Mouse (Mus musculus) natural killer cell, adult 2 months (primary cell): ENCODE results near the gene Raly.
A peak's percentile ranks its signal among the peaks of the same experiment; 100 is the strongest.

Experiments used
- DNase-seq, 2 experiments: peaks; one replicate each; pipeline ENCODE4 v3.0.0; 2022; ENCODE audit warnings: low spot score in 2 of 2

Raly gene

GRCm38 (mm10) chr2:154782856-154783650 lies 7.8 kb upstream of the Raly start:
- no peak for DNase-seq

- DNase-seq = no peak
These were observed 5.6 kb upstream of the Raly start for GRCm38 (mm10) chr2:154785284-154785683.

DNA sequence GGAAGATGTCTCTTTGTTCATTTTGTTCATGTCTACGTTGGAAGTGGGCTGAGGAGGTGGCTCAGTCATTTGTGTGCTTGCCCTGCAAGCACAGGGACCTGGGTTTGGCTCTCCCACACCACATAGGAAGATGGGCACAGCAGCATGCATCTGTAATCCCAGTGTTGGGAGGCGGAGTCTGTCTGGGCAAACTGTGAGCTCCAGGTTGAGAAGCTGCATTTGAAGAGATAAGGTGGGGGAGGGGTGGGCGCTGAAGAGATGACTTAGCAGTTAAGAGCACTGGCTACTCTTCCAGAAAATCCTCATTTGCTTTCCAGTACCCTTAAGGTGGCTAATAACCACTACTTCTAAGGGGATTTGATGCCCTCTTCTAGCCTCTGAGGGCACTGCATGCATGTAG lies 4.7 kb upstream of the Raly start:
- DNase-seq = no peak

- no peak for DNase-seq
These were observed 4.1 kb upstream of the Raly start for GRCm38 (mm10) chr2:154786776-154787175.

DNA sequence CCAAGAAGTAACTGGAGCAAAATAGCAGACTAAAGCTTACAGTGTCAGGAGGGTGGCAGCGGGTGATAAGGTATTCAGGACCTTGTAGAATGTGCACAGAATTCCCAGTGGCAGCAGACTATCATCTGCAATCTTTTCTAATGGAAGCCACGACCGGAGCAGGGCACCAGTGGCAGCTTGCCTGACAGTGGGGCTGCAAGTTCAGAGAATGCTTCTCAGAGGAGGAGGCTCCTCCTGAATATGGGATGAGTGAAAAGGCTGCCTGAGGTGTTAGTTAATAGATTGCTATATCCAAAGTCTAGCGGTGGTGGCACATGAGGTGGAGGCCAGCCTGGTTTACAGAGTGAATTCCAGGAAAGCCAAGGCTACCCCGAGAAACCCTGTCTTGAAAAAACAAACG lies 1.5 kb upstream of the Raly start:
- DNase-seq = no peak

DNA sequence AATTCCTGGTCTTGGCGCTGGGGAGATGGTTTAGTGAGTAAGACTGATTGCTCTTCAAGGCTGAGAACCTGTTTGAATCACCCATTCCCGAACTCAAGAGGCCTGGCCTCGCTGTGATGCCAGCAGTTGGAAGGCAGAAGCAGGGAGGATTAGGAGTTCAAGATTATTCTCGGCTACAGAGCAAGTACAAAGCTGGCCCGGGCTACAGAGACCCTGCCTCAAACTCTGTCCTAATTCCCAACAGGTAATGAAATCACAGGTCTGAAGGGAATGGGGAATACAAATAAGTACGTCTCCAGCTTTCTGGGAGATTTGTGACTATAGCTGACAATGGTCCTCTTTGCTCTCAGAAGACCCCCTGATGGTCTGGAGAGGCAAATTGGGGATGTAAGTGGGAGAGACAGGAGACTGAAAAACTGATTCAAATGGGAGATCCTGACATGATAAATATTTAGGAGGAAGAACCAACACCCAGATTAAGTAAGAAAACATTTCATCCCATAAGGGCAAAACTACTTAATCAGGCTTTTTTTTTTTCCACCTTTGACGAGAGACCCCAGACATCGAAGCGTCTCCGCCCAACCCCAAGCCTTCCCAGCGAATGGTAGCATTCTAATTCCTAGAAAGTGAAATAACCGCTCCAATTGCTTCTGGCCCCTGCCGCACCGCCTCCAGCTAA lies 780 bp upstream of the Raly start:
- DNase-seq = no peak

DNA sequence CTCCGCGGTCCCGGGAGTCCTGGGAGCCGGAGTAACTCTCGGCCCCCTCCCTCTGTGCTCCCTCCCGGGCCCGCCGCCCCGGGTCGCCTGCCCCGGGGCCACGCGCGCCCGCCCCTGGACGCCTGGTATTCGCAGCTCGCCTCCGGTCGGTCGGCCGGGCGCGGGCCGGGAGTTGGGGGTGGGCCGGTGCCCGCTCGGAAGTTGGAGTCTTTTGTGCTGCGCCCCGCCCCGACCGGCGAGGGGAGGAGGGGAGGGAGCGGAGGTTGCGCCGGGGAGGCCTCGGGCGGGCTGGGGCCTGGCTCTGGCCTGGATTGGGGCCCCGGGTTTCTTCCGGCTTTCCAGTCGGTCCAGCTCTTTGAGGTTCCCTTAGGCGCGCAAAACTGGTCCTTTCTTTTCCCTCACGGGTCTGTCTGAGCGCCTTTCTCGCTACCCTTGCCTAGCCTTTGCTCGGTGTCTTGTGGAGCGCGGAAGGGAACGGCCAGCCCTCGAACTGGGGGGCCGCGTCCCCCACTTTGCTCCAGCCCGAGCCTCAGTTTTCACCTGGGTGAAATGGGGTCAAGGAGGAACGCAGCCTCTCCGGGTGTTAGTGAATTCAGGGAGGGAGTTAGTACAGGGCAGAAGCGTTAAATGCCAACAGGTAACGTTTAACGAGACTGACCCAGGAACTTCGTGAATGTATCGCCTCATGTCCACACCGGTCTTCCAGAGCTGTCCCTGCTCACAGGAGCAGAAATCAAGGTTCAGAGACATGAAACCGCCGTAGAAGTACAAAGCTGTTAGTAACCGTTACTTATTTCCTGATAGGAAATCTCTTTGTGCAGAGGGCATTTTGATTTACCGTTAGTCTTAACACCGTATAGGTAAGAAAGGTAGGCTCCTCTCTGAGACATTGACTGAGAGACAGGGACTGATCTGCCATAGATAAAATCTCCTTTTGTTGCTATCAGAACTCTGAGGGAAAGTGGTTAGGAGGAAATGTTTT lies 1.1 kb downstream of the Raly start:
- peak; percentile 46 to 59 for DNase-seq

DNA sequence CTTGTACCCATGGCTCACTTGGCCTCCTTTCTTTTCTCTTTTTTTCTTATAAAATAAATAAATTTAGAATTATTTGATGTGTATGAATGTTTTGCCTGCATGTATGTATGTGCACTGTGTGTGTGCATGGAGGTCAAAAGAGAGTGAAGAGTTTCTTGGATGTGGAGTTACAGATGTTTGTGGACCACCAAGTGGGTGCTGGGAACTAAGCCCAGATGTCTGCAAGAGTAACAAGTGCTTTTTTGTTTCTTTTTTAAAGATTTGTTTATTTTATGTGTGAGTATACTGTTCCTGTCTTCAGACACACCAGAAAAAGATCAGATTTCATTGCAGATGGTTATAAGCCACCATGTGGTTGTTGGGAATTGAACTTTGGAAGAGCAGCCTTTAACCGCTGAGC lies 12.5 kb downstream of the Raly start:
- no peak for DNase-seq

- DNase-seq = no peak
These were observed 12.9 kb downstream of the Raly start for GRCm38 (mm10) chr2:154803845-154804244.

GRCm38 (mm10) chr2:154807689-154808088 lies 16.8 kb downstream of the Raly start:
- no peak for DNase-seq

- no peak for DNase-seq
These were observed 18.3 kb downstream of the Raly start for GRCm38 (mm10) chr2:154809107-154809762.

DNA sequence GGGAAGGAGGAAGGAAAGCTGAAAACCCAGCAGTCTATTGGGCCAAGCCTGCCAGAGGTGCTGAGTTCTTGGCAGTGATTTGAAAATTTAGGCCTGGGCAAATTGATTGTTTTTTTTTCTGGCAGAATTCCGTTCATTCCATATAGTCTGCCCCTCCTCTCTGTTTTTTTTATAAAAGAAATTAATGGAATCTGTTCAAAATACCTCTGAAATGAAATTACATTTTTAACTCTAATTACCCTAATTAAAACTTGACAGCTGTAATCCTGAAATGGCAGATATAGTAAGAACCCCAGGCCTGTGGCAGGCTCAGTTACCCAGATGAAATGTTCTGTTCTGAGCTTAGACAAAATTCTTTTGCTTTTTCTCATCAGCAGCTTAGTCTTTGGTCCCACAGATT lies 19.9 kb downstream of the Raly start:
- DNase-seq = no peak

DNA sequence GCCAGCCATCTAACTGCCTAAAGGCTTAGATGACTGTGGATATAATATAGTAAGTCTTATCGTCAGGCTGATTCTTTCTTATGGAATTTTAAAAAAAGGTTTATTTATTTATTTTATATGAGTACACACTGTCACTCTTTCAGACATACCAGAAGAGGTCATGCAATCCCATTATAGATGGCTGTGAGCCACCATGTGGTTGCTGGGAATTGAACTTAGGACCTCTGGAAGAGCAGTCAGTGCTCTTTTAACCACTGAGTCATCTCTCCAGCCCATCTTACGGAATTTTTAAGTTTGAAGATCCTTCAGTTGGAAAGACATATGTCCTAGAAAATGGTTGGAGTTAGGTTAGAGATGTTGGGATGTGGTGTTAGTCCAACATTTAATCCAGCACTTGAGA lies 22.5 kb downstream of the Raly start:
- no peak for DNase-seq

DNA sequence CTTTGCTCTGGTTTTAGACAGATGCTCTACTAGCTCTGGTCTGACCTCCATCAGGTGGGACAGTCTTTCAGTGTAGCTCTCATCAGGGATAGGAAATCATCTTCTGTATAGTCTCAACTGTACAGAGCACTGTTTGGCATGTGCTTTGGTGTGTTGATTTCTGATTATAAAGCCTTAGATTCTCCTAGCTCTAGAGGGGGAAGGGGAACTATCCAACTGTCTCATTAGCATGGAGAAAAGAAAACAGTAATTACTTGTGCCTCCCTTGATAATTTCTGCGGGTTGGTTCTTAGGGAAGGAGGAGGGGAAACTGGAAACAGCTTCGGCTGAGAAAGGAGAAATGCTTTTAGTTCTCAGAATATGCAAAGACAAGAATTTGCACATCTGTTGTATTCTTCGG lies 26.2 kb downstream of the Raly start:
- no peak for DNase-seq

GRCm38 (mm10) chr2:154817788-154818187 lies 26.9 kb downstream of the Raly start:
- peak in 1 of 2 experiments; percentile 17 for DNase-seq

DNA sequence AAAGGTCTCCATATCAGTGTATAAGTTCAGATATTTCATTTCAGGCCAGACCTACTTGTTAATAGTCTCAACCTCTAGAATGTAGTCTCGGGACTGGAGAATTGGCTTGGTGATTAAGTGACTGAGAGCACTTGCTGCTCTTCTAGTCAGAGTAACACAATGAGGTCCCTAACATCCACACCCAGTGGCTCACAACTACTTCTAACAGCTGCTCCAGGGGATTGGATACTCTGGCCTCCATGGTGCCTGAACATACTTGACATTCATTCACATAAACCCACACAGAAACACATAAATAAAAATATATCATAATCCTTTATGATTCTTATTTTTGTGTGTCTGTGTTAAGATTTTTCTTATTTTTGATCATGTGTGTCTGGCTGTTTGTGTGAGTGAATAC lies 27.7 kb downstream of the Raly start:
- no peak for DNase-seq

DNA sequence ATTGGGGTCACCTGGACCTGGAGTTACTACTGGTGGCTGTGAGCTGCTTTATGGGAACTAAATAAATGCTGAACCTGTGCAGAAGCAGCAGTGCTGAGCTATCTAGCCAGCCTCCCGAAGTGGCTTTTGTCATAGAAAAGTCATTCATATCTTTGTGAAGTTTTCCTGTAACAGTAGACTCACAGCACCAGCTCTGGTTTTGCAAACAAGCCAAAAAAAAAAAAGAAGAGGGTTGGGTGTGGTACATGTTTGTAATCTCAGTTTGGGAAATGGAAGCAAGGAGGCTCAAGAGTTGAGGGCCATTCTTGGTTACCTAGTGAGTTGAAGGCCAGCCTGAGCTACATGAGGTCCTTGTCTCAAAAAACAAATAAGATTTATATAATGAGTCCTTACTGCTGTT lies 29.4 kb downstream of the Raly start:
- DNase-seq = no peak

DNA sequence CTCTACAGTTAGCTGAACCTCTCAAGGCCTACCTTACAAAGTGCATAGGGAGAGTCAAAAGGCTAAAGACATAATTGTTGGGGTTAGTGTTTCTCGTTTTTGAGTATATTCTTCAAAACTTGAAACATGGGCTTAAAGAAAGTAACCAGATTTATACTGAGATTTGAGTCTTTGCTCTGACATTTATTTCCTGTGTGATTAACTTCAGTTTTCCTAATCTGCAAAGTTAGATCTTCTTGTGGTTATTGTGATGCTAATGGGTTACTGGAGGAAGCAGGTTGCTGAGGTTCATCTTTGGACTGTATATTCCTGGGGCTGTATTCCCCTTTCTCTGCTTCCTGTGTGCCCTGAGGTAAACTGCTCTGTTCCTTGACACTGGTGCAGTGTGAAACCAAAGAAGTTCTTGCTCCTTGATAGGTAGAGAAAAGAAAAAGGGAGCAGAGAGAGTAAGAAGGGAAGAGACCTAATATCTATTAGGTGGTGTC lies 35.2 kb downstream of the Raly start:
- DNase-seq = no peak

DNA sequence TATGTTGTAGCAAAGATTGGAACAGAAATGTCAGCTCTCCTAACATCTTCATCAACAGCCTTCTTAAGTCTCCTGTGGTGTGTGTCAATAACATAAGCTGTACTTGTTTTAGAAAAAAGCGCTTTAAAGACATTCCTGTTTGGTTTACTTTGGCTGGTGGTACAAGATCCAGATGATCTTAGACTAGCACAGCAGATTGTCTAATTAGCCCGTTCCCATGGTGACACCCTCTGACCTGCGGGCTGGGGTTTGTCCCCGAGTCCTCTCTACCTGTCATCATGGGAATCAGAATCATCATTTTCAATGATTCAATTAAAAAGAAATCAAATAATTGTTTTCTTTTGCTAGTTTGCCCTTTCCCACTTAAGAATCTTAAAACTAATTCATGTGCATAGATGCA lies 36.6 kb downstream of the Raly start:
- no peak for DNase-seq

- DNase-seq = no peak
These were observed 41.6 kb downstream of the Raly start for GRCm38 (mm10) chr2:154832471-154832870.

DNA sequence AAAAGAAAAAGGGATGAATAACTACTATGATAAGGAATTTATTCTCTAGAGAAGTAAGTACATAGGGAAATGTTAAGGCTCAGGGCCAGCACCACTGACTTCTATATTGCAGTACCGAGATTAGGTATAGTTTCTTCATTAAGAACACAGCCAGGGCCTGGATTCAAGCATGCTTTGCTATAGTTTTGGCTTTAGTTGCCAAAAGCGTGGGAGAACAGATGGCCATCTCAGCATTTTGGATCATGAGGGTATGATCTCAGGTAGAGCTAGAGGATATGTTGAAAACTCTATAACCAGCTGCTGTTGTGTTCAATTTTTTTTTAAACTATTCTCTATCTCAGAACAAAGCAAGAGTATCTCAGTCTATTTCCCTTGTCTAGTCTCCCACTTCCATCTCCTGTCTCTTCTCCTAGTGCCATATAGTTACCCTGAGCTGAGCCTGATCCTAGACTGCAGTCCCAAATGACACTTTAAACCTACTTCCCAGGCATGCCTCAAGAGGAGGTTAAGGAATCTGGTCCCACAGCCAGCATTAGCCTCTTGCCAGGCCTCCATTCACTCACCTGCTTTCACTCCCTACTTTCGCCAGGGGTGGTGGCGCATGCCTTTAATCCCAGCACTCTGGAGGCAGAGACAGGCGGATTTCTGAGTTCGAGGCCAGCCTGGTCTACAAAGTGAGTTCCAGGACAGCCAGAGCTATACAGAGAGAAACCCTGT lies 43.4 kb downstream of the Raly start:
- no peak for DNase-seq
